Mouse (Mus musculus): Measurements from ENCODE around the gene Dnaic1.

The Dnaic1 gene

GRCm38 (mm10) chr4:41635906-41636305, 66.3 kb downstream of the Dnaic1 start:
- no peak for DNase-seq (ENCODE audit: low spot score)

- no peak for DNase-seq (ENCODE audit: low spot score)
Observed at GRCm38 (mm10) chr4:41636366-41636765, 66.8 kb downstream of the Dnaic1 start.

GRCm38 (mm10) chr4:41636882-41637635, 67.5 kb downstream of the Dnaic1 start:
- DNase-seq (ENCODE audit: low spot score): no peak

GRCm38 (mm10) chr4:41638186-41638731, 68.7 kb downstream of the Dnaic1 start:
- no peak for DNase-seq (ENCODE audit: low spot score)

- no peak for DNase-seq (ENCODE audit: low spot score)
Observed at GRCm38 (mm10) chr4:41638828-41639213, 69.2 kb downstream of the Dnaic1 start.

- no peak for DNase-seq (ENCODE audit: low spot score)
Observed at GRCm38 (mm10) chr4:41639214-41639841, 69.8 kb downstream of the Dnaic1 start.

GRCm38 (mm10) chr4:41639913-41640507, 70.4 kb downstream of the Dnaic1 start, which contains the start of gene Enho:
Gene Enho, minus strand, starts transcription at chr4:41640324.
- DNase-seq (ENCODE audit: low spot score): peak; percentile 78

- no peak for DNase-seq (ENCODE audit: low spot score)
Observed at GRCm38 (mm10) chr4:41641199-41641822, 71.7 kb downstream of the Dnaic1 start.

GRCm38 (mm10) chr4:41645488-41645887, 75.9 kb downstream of the Dnaic1 start:
- DNase-seq (ENCODE audit: low spot score): peak; percentile 49

- no peak for DNase-seq (ENCODE audit: low spot score)
Observed at GRCm38 (mm10) chr4:41648157-41648556, 78.6 kb downstream of the Dnaic1 start.

- no peak for DNase-seq (ENCODE audit: low spot score)
Observed at GRCm38 (mm10) chr4:41648627-41649026, 79.1 kb downstream of the Dnaic1 start.

- peak; percentile 58 for DNase-seq (ENCODE audit: low spot score)
Observed at GRCm38 (mm10) chr4:41653296-41653695, 83.7 kb downstream of the Dnaic1 start.

GRCm38 (mm10) chr4:41653730-41654129, 84.2 kb downstream of the Dnaic1 start:
- no peak for DNase-seq (ENCODE audit: low spot score)

- peak; percentile 30 for DNase-seq (ENCODE audit: low spot score)
Observed at GRCm38 (mm10) chr4:41654217-41654616, 84.6 kb downstream of the Dnaic1 start.

GRCm38 (mm10) chr4:41655525-41655924, 86.0 kb downstream of the Dnaic1 start:
- DNase-seq (ENCODE audit: low spot score): no peak

GRCm38 (mm10) chr4:41658566-41659384, 89.2 kb downstream of the Dnaic1 start:
- DNase-seq (ENCODE audit: low spot score): no peak

GRCm38 (mm10) chr4:41659556-41659955, 90.0 kb downstream of the Dnaic1 start:
- no peak for DNase-seq (ENCODE audit: low spot score)

GRCm38 (mm10) chr4:41660851-41661430, 91.4 kb downstream of the Dnaic1 start:
- no peak for DNase-seq (ENCODE audit: low spot score)

- no peak for DNase-seq (ENCODE audit: low spot score)
Observed at GRCm38 (mm10) chr4:41662723-41663122, 93.1 kb downstream of the Dnaic1 start.

- no peak for DNase-seq (ENCODE audit: low spot score)
Observed at GRCm38 (mm10) chr4:41663614-41664013, 94.0 kb downstream of the Dnaic1 start.

GRCm38 (mm10) chr4:41664533-41664932, 95.0 kb downstream of the Dnaic1 start:
- no peak for DNase-seq (ENCODE audit: low spot score)
